Mouse (Mus musculus) megakaryocyte, adult 5-6 weeks (primary cell): Measurements from ENCODE around the gene Gm21836. TPM values are rescaled to one million over a fixed set of nuclear protein-coding genes. Genes with fewer than 3 reads are reported as not detected.
A peak's percentile ranks its signal among the peaks of the same experiment; 100 is the strongest.
"Not testable (repeated sequence)": the region's sequence is repeated elsewhere in the genome, so short reads cannot be mapped to it uniquely, and the experiment has no call there.

Experiments
- ATAC-seq: 2 replicates; pipeline ENCODE4 v1.8.0; 2016; ENCODE audit warnings: mild to moderate bottlenecking, inconsistent platforms; ENCODE audit not compliant: poor library complexity, severe bottlenecking
- total RNA-seq, 2 experiments: library from RNA; stranded (forward) in 1 of 2; stranded (reverse) in 1 of 2; fragments of 153-499, 151-499 nt in 1 of 2; fragments of 221-1000, 200-1000 nt in 1 of 2; gene quantifications; 2 replicates each; pipeline versions ENCODE4 v1.2.3 to v1.2.4; 2015 to 2017

Gene Gm21836
- not detected in 2 replicates for total RNA-seq (2015)
- total RNA-seq (2017), result not detected in 2 replicates

GRCm38 (mm10) chr9:124493693-124494092 lies at the start of gene Gm21836:
Gene Gm21836 (minus strand): TSS chr9:124493793.
- not testable (repeated sequence) for ATAC-seq

- not testable (repeated sequence) for ATAC-seq
These were observed 13.1 kb downstream of the Gm21836 start for GRCm38 (mm10) chr9:124480361-124480980.

DNA sequence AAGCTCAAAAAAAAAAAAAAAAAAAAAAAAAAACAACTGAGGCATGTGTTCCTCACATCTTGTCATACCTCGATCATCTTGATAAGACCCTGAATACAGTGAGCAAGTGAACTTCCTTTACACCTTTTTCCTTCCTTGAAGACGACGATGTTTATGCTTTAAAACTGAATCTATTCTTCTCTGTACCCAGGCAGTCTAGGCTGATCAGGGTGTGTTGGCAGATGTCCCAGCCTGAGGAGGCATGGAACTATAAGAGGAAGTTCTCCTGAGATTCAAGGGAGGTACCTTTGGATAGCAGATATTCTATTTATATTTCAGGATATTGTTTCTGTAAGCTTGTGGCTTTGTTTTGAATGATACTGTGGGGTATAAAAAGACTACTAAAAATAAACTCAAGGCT lies 15.5 kb downstream of the Gm21836 start:
- no peak for ATAC-seq

GRCm38 (mm10) chr9:124476096-124476902 lies 17.3 kb downstream of the Gm21836 start, which contains the start of gene Ppp2r3d:
Gene Ppp2r3d (minus strand): TSS chr9:124476898.
- ATAC-seq, result peak; percentile 10

DNA sequence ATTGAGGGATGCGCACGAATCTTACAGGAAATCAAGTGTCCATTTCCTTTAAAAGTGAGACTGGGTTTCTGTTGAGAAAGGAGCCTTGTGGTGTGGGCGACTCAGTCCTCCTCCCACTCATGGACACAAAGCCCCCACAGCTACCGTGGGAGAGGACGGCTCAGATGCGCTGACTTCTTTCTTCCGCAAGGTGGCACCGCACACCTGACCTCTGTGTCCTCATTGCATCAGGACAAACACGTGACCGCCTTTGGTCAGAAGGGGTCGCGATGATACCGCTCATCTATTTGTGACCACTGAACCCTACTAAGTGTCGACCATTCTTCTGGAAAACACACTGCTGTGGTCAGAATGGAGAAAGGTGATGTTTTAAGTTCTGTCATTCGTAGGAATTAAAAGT lies 17.9 kb downstream of the Gm21836 start:
- ATAC-seq, result peak; percentile 12; the same call in 1 of the 2 replicates

DNA sequence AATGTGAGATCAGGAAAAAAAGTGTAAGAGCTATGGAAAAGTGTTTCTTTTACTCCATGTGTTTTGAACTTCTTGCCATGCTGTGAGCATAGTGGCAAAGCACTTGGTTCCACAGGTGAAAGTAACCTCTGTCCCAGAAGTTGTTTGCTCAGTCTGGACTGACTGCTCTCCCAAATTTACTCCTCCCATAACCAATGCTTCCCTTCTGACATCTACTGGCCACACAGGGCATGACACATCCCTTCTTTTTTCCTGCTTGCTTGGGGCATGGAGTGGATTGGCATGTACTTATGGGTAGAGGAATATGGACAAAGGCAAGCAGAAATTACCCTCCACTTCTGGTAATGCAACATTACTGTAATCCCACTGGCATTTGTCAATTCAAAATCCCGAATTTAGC lies 37.0 kb downstream of the Gm21836 start:
- peak; percentile 71 for ATAC-seq

Other genes with a start within 250 kb of the Gm21836 start
- gene 2010315B03Rik, start 181.1 kb downstream of the Gm21836 start, total RNA-seq (2015), result 12.0 and 14.1 TPM in 2 replicates
- 21.0 and 22.2 TPM in 2 replicates for gene 2010315B03Rik, start 181.1 kb downstream of the Gm21836 start, total RNA-seq (2017)
- 20.2 and 36.8 TPM in 2 replicates for gene Ppp2r3d, start 16.9 kb downstream of the Gm21836 start, total RNA-seq (2015)
- gene Ppp2r3d, start 16.9 kb downstream of the Gm21836 start, total RNA-seq (2017), result 8.7 and 12.7 TPM in 2 replicates